Mouse (Mus musculus) C2C12 (cell line): ENCODE measurements around the gene Sfr1. TPM values are rescaled to one million over a fixed set of nuclear protein-coding genes. Genes with fewer than 3 reads are reported as not detected.

Source experiments
- H3K27me3 ChIP-seq: one replicate; pipeline ENCODE4 v1.6.1; 2011; ENCODE audit not compliant: control insufficient read depth, insufficient read depth, insufficient read length
- H3K36me3 ChIP-seq: one replicate; pipeline ENCODE4 v1.6.1; 2011; ENCODE audit not compliant: control insufficient read depth, insufficient read depth
- H3K4me3 ChIP-seq: one replicate; pipeline ENCODE4 v1.5.1; 2011; ENCODE audit warnings: mild to moderate bottlenecking, control low read depth; ENCODE audit not compliant: poor library complexity, insufficient read depth, severe bottlenecking
- H3K79me2 ChIP-seq: one replicate; pipeline ENCODE4 v1.6.1; 2011; ENCODE audit not compliant: control insufficient read depth, insufficient read depth
- H3K79me3 ChIP-seq: one replicate; pipeline ENCODE4 v1.6.1; 2011; ENCODE audit warnings: low read depth, control low read depth
- H3ac ChIP-seq: one replicate; pipeline ENCODE3; 2011; ENCODE audit warnings: low read depth; ENCODE audit not compliant: control insufficient read depth, insufficient read length
- CEBPB ChIP-seq: IDR thresholded peaks from one replicate; pipeline ENCODE4 v1.6.1; 2011; ENCODE audit warnings: low read depth, mild to moderate bottlenecking, control low read depth, moderate library complexity
- CTCF ChIP-seq: IDR thresholded peaks from one replicate; pipeline ENCODE4 v1.5.1; 2011; ENCODE audit not compliant: control insufficient read depth, insufficient read depth, insufficient read length
- FOSL1 ChIP-seq: IDR thresholded peaks from one replicate; pipeline ENCODE4 v1.8.0; 2011; ENCODE audit warnings: mild to moderate bottlenecking, low read length; ENCODE audit not compliant: poor library complexity, insufficient read depth, severe bottlenecking
- MAX ChIP-seq: IDR thresholded peaks from one replicate; pipeline ENCODE4 v1.6.1; 2011; ENCODE audit warnings: mild to moderate bottlenecking, control low read depth
- MYOD1 ChIP-seq: IDR thresholded peaks from one replicate; pipeline ENCODE4 v1.6.1; 2011; ENCODE audit warnings: low read depth; ENCODE audit not compliant: control insufficient read depth, insufficient read length
- MYOG ChIP-seq: IDR thresholded peaks from one replicate; pipeline ENCODE4 v1.6.1; 2011; ENCODE audit not compliant: control insufficient read depth, insufficient read length; ENCODE audit errors: extremely low read depth
- USF1 ChIP-seq: IDR thresholded peaks from one replicate; pipeline ENCODE4 v1.6.1; 2011; ENCODE audit warnings: low read depth, mild to moderate bottlenecking, control low read depth, moderate library complexity
- long read RNA-seq, 2 experiments: library from polyadenylated mRNA; unstranded; transcript quantifications; one replicate each; pipeline ENCODE4 v2.0.0; 2019 to 2020
- polyA plus RNA-seq: library from polyadenylated mRNA; unstranded; fragments of >200 nt; fragmentation: generic; extraction: Trizol; gene quantifications from one replicate; pipeline ENCODE4 v1.2.1, GENCODE M21; 2012; ENCODE audit warnings: missing spikeins

Gene Sfr1
- polyA plus RNA-seq, result 74.9 TPM
- long read RNA-seq, experiment 1, partial matches to known transcripts, result 28 of 387 reads
- long read RNA-seq, experiment 1, other reads (novel, unspliced or antisense), result 357 of 387 reads
- long read RNA-seq, experiment 2, partial matches to known transcripts, result 6 of 201 reads
- long read RNA-seq, experiment 2, other reads (novel, unspliced or antisense), result 195 of 201 reads

GRCm38 (mm10) chr19:47731071-47731881 is at the start of gene Sfr1:
TSS of gene Sfr1 (plus strand) at chr19:47731682.
- H3K79me3 ChIP-seq, result peaks cover 25% of the 10 kb centered on the region
- peak within 1 kb of the TSS; percentile 94 for H3K4me3 ChIP-seq
- peaks cover 34% of the 10 kb centered on the region for H3K79me2 ChIP-seq
- TF ChIP-seq MYOG, result no peak
- TF ChIP-seq CEBPB, result no peak
- TF ChIP-seq MAX, result no peak
- peak; percentile 75 for TF ChIP-seq CTCF
- TF ChIP-seq USF1, result no peak
- no peaks in the 10 kb centered on the region for H3K27me3 ChIP-seq
- H3ac ChIP-seq, result peak within 1 kb of the TSS; percentile 92
- peaks cover 37% of the 10 kb centered on the region for H3K36me3 ChIP-seq

- Histone ChIP-seq H3K79me2 (no peaks in the 10 kb centered on the region), H3K4me3 (no peak overlapping the region), H3K79me3 (no peaks in the 10 kb centered on the region), H3K36me3 (no peaks in the 10 kb centered on the region), H3K27me3 (no peaks in the 10 kb centered on the region), H3ac (no peak overlapping the region)
- no peak for TF ChIP-seq MYOD1
- TF ChIP-seq MYOG, result no peak
- no peak for TF ChIP-seq MAX
- no peak for TF ChIP-seq CEBPB
- no peak for TF ChIP-seq CTCF
- TF ChIP-seq USF1, result no peak
Observed at GRCm38 (mm10) chr19:47689592-47689991, 41.9 kb upstream of the Sfr1 start.

GRCm38 (mm10) chr19:47691994-47692393 is 39.5 kb upstream of the Sfr1 start, which contains the start of gene Col17a1:
TSS of gene Col17a1 (minus strand) at chr19:47692094.
- TF ChIP-seq USF1 (no peak), MYOG (no peak), MYOD1 (no peak), MAX (no peak), CTCF (no peak)
- Histone ChIP-seq H3K79me2 (no peaks in the 10 kb centered on the region), H3K79me3 (no peaks in the 10 kb centered on the region), H3K4me3 (no peak within 1 kb of the TSS), H3K27me3 (no peaks in the 10 kb centered on the region), H3ac (no peak within 1 kb of the TSS), H3K36me3 (no peaks in the 10 kb centered on the region)

- Histone ChIP-seq H3K27me3 (no peaks in the 10 kb centered on the region), H3K79me2 (no peaks in the 10 kb centered on the region), H3K79me3 (no peaks in the 10 kb centered on the region), H3K36me3 (no peaks in the 10 kb centered on the region), H3ac (no peak overlapping the region), H3K4me3 (no peak overlapping the region)
- no peak for TF ChIP-seq MYOD1
- no peak for TF ChIP-seq CTCF
Observed at GRCm38 (mm10) chr19:47695725-47696124, 35.8 kb upstream of the Sfr1 start.

- Histone ChIP-seq H3K27me3 (no peaks in the 10 kb centered on the region), H3K79me3 (no peaks in the 10 kb centered on the region), H3K4me3 (no peak overlapping the region), H3K36me3 (no peaks in the 10 kb centered on the region), H3K79me2 (no peaks in the 10 kb centered on the region), H3ac (no peak overlapping the region)
- TF ChIP-seq FOSL1, result no peak
- no peak for TF ChIP-seq MYOG
- no peak for TF ChIP-seq CTCF
- no peak for TF ChIP-seq MYOD1
- TF ChIP-seq USF1, result no peak
Observed at GRCm38 (mm10) chr19:47696411-47696810, 35.1 kb upstream of the Sfr1 start.

- H3K4me3 ChIP-seq, result no peak overlapping the region
Observed at GRCm38 (mm10) chr19:47697067-47697466, 34.4 kb upstream of the Sfr1 start.

More at GRCm38 (mm10) chr19:47697067-47697466, 34.4 kb upstream of the Sfr1 start:
- no peaks in the 10 kb centered on the region for H3K79me2 ChIP-seq
- H3ac ChIP-seq, result no peak overlapping the region
- H3K79me3 ChIP-seq, result no peaks in the 10 kb centered on the region
- H3K36me3 ChIP-seq, result no peaks in the 10 kb centered on the region
- TF ChIP-seq MYOG (no peak), USF1 (no peak), MYOD1 (no peak), CTCF (no peak), FOSL1 (no peak), MAX (no peak), CEBPB (no peak)
- H3K27me3 ChIP-seq, result no peaks in the 10 kb centered on the region
